Mouse (Mus musculus) embryo, embryonic 10 days (tissue): Measurements from ENCODE around the gene Hoxd10.

Experiments
- DNase-seq: peaks from one replicate; pipeline ENCODE4 v3.0.0-alpha.2; 2015; ENCODE audit warnings: low spot score

The Hoxd10 gene

GRCm38 (mm10) chr2:74691022-74691951 is at the start of gene Hoxd10:
Gene Hoxd10, plus strand, starts transcription at chr2:74691924.
- peak; percentile 94 for DNase-seq

- no peak for DNase-seq
Measured at GRCm38 (mm10) chr2:74642431-74642830, 49.3 kb upstream of the Hoxd10 start.

GRCm38 (mm10) chr2:74645631-74646030 is 46.1 kb upstream of the Hoxd10 start:
- DNase-seq = no peak

- no peak for DNase-seq
Measured at GRCm38 (mm10) chr2:74647082-74647864, 44.5 kb upstream of the Hoxd10 start.

- DNase-seq = no peak
Measured at GRCm38 (mm10) chr2:74652996-74653340, 38.8 kb upstream of the Hoxd10 start.

- no peak for DNase-seq
Measured at GRCm38 (mm10) chr2:74653781-74654535, 37.8 kb upstream of the Hoxd10 start.

GRCm38 (mm10) chr2:74654743-74655419 is 36.8 kb upstream of the Hoxd10 start:
- no peak for DNase-seq

GRCm38 (mm10) chr2:74655420-74655781 is 36.3 kb upstream of the Hoxd10 start:
- DNase-seq = peak; percentile 59

- peak; percentile 46 for DNase-seq
Measured at GRCm38 (mm10) chr2:74655821-74656631, 35.7 kb upstream of the Hoxd10 start.

GRCm38 (mm10) chr2:74656632-74657021 is 35.1 kb upstream of the Hoxd10 start:
- no peak for DNase-seq

GRCm38 (mm10) chr2:74657251-74658023 is 34.3 kb upstream of the Hoxd10 start:
- DNase-seq = no peak

GRCm38 (mm10) chr2:74658024-74658666 is 33.6 kb upstream of the Hoxd10 start:
- DNase-seq = peak; percentile 43

- DNase-seq = peak; percentile 52
Measured at GRCm38 (mm10) chr2:74658667-74659371, 32.9 kb upstream of the Hoxd10 start.

GRCm38 (mm10) chr2:74659507-74660005 is 32.2 kb upstream of the Hoxd10 start, which contains the start of gene Evx2:
Gene Evx2, minus strand, starts transcription at chr2:74659557.
- DNase-seq = no peak

GRCm38 (mm10) chr2:74660421-74661375 is 31.0 kb upstream of the Hoxd10 start:
- no peak for DNase-seq

- DNase-seq = peak; percentile 84
Measured at GRCm38 (mm10) chr2:74661685-74662084, 30.0 kb upstream of the Hoxd10 start.

GRCm38 (mm10) chr2:74663291-74663925 is 28.3 kb upstream of the Hoxd10 start:
- DNase-seq = peak; percentile 75
